Mouse (Mus musculus) gastrocnemius, postnatal 14 days (tissue): ENCODE measurements around the gene Prdx1. TPM values are rescaled to one million over a fixed set of nuclear protein-coding genes. Genes with fewer than 3 reads are reported as not detected.
"Not testable (repeated sequence)": the region's sequence is repeated elsewhere in the genome, so short reads cannot be mapped to it uniquely, and the experiment has no call there.

Source experiments
- DNase-seq: peaks from one replicate; pipeline ENCODE4 v3.0.0; 2021; ENCODE audit warnings: mixed read lengths
- intact Hi-C: fragments of 180-260 bp; cut with DNase I; formaldehyde crosslinking; loops from one replicate; pipeline ENCODE4 v1.15.1; 2025; ENCODE audit warnings: low total_unique reads
- total RNA-seq, 2 experiments: library from RNA; stranded (reverse); gene quantifications; 2 replicates each; pipeline ENCODE4 v1.2.3; 2021

Prdx1 gene
- total RNA-seq, 2 experiments from 2014 or later: 211 to 229 TPM

DNA sequence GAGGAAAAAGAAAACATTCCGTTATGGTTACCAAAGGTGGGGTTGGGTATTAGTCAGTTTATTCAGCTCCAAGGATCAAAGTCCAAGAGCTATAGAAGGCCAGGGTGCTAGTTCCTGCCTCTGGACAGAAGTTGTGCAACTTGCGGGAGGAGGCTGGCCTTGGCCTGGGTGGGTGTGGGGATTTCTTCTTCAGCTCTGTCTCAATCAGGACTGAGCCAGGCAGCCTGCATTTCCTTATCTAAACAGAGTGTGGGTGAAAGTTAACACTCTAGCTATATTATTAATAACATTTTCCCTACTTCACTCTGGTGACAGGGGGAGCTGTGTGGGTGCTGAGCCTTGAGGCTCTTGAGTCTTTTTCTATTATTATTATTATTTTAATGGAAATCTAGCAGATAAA lies 12.6 kb upstream of the Prdx1 start:
- DNase-seq: no peak
- intact Hi-C loops: no loop called here

- DNase-seq, intact Hi-C loops: not testable (repeated sequence)
These were observed 10.6 kb upstream of the Prdx1 start for GRCm38 (mm10) chr4:116674761-116675160.

DNA sequence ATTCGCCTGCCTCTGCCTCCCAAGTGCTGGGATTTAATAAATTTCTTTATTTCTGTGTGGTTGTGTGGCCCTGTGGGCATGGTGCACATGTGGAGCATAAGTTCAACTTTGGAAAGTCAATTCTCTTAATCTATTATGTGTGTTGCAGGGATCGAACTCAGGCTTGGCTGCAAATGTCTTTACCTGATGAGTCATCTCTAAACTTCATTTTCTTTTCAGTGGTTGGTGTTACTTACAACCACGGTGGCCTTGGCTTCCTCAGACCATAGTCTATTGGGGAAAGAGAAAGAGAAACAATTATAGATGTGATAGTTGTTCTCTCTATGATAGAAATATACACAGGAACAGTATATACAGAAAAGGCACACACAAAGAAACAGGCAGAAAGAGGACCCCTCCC lies 9.3 kb upstream of the Prdx1 start:
- intact Hi-C loops: no loop called here
- no peak for DNase-seq

DNA sequence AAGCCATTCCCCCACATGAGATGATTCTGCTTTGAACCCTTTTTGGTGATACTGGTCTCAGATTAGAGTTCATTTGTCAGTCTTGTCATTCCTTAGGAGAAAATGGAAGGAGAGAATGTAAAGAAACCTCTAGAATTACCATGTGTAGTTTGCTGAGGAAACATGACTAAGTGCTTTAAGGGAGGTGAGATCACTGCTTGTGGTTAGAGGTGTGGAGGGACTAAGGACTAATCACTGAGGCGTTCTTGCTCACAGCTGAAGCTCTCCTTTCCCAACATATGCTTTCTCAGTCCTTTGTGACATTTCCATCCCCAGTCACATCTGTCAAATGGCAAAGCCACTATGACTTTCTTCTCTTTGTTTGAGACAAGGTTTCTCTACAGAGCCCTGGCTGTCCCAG lies 7.5 kb upstream of the Prdx1 start:
- intact Hi-C loops: no loop called here

GRCm38 (mm10) chr4:116679141-116679540 lies 6.2 kb upstream of the Prdx1 start:
- DNase-seq: no peak
- intact Hi-C loops: no loop called here

More for the DNA sequence above, 7.5 kb upstream of the Prdx1 start:
- no peak for DNase-seq

GRCm38 (mm10) chr4:116680521-116680920 lies 4.8 kb upstream of the Prdx1 start:
- intact Hi-C loops: loop anchor here (10.0 kb wide), 1 partner anchor 46 kb away; no protein-coding TSS in a partner anchor
- not testable (repeated sequence) for DNase-seq

- intact Hi-C loops: loop anchor here (10.0 kb wide), 1 partner anchor 49 kb away; no protein-coding TSS in a partner anchor
- DNase-seq: no peak
These were observed 1.4 kb upstream of the Prdx1 start for GRCm38 (mm10) chr4:116683957-116684356.

GRCm38 (mm10) chr4:116684665-116685064 lies 679 bp upstream of the Prdx1 start:
- intact Hi-C loops: loop anchor here (10.0 kb wide), 1 partner anchor 50 kb away; no protein-coding TSS in a partner anchor
- no peak for DNase-seq

DNA sequence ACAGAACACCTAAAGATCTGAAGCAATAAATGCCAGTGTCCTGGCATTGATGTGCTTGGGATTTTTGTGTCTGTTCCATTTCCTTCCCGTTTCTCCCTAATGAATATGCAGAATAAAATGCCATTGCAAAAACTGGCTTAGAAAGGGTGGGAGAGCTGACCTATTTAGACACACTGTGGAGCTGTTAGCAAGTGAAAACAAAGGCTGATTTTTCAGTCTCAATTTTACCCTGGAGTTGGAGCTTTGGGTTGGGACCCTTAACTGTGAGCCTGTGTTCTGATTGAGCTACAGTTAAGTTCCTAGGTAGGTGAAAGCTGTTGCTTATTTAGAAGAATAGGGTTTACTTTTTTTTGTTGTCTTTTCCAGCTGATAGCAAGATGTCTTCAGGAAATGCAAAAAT lies 1.7 kb downstream of the Prdx1 start:
- DNase-seq: no peak
- intact Hi-C loops: loop anchor here (10.0 kb wide), 1 partner anchor 52 kb away; no protein-coding TSS in a partner anchor

DNA sequence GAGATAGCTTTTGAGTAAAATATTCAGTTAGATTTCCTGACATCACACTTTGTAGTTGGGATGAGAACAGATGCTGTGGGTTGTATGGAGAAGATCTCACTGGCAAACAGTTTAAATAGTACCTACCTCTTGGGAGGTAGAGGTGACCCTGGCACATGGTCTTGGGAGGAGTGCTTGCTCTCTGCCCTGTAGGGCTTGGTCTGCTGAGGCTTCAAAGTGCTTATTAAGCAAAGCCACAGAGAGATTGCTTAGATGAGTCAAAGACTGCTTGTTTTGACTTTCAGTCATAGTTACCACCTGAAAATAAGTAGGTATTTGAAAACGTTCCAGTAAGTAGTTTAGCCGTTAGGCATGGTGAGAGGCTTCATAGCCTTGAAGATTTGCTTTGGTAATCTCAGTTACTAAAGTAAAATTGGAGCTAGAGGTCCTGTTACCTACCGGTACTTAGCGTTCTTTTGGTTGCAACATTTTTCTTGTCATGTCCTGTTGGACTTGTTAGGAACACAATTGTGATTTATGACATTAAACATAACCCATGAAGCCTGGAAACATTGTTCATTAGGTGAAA lies 4.0 kb downstream of the Prdx1 start:
- no peak for DNase-seq
- intact Hi-C loops: loop anchor here (10.0 kb wide), 1 partner anchor 55 kb away; no protein-coding TSS in a partner anchor

DNA sequence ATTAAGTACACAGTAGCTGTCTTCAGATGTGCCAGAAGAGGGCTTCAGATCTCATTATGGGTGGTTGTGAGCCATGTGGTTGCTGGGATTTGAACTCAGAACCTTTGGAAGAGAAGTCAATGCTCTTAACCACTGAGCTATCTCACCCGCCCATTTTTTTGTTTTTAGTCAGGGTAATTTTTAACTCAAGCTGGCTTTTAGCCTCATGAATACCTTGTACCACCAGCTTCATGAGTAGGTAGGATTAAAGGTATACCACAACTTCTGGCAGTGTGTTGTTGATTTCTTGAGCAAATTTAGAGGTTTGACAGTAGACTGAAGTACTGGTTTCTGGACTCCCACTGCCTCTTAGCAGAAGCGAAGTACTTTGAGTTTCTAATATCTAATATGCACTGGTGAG lies 6.8 kb downstream of the Prdx1 start:
- DNase-seq: no peak
- intact Hi-C loops: no loop called here

DNA sequence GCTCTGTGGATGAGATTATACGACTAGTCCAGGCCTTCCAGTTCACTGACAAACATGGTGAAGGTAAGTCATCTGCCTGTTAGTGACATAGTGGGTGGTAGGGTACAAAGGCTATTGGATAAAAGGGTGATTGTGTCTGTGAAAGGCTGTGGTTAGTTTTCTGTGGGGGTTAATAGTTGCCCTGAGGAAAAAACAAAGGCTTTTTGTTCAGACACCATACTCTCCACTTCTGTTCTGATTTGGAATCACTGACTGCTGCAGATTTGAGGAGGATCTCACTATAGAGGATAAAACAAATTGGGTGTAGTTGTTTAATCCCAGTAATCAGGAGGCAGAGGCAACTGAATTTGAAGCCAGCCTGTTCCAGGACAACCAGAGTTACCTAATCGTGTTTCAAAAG lies 8.4 kb downstream of the Prdx1 start:
- no peak for DNase-seq
- intact Hi-C loops: no loop called here

GRCm38 (mm10) chr4:116698693-116699342 lies 13.5 kb downstream of the Prdx1 start:
- no peak for DNase-seq
- intact Hi-C loops: no loop called here

- intact Hi-C loops: no loop called here
- no peak for DNase-seq
These were observed 15.6 kb downstream of the Prdx1 start for GRCm38 (mm10) chr4:116700964-116701363.

DNA sequence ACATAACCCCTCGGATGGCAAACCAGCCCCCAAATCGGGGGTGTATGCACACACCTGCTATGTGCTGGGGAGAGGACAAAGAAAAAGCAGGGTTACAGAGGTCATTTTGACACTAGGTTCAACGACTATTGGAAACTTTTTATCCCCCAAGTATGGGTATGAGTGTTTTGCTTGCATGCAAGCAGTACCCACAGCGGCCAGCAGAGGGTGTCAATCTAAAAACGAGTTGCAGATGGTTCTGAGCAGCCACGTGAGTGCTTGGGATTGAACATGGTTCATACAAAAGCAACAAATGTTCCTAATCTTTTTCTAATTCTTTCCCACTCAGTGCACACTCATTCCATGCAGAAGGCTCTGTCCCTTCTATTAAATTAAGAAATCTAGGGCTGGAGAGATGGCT lies 18.5 kb downstream of the Prdx1 start:
- peak; percentile 74 for DNase-seq
- intact Hi-C loops: no loop called here

GRCm38 (mm10) chr4:116707666-116708065 lies 22.3 kb downstream of the Prdx1 start:
- intact Hi-C loops: no loop called here
- no peak for DNase-seq

GRCm38 (mm10) chr4:116708201-116708764 lies 22.9 kb downstream of the Prdx1 start, which contains the start of the genes Mmachc and Ccdc163:
Mmachc (minus strand) TSS chr4:116708406.
Ccdc163 (plus strand) TSS chr4:116708509.
- intact Hi-C loops: no loop called here

DNA sequence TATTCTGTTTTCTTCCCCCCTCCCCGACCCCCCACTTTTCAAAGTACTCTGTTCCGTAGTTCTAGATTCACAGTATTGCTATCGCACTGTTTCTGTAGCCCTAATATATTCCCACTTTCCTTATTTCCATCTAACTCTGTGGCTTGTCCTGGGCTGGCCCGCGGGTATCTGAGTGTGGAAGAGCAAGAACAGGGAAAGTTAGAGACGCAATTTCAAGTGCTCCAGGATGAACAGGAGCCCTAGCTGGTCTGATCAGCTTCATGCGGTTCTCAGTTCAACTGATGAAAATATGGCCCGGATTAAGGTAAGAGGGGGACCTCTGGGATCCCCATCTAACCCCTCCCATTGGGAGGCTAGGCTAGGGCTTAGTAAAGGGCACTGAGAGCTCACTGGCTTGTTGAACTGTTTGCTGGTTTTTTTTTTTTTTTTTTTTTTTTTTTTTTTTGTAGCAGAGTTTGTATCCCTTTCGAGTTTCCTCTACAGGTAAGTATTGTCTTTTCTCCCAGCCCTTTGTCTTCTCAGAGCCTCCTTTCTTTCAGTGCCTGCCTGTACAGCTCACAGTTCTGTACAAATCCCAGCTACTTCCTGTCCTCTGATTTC lies 23.5 kb downstream of the Prdx1 start:
- no peak for DNase-seq
- intact Hi-C loops: no loop called here

More at GRCm38 (mm10) chr4:116708201-116708764, 22.9 kb downstream of the Prdx1 start, which contains the start of the genes Mmachc and Ccdc163:
- DNase-seq: peak; percentile 89

GRCm38 (mm10) chr4:116710154-116710553 lies 24.8 kb downstream of the Prdx1 start:
- intact Hi-C loops: loop anchor here (10.0 kb wide), 1 partner anchor 285 kb away; the partner anchor contains the start of genes Hectd3 and Urod
- no peak for DNase-seq

DNA sequence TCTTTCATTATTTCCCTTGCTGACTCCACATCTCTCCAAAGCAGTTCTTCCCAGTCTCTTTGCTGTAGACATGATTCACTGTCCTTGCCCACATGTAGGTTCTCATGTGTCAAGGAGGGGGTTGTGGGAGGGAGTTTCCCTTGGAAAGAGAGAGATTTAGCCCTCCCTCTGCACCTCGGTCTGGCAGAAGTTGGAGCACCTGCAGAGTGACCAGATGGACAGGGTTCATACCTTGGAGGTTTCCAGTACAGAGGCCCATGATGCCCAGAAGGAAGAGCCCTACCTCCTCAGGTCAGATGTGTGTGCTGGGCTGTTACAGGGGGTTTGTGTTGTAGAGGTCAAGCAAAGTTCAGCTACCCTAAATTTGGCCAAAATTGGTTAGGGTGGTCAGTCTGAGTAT lies 27.2 kb downstream of the Prdx1 start:
- no peak for DNase-seq
- intact Hi-C loops: loop anchor here (10.0 kb wide), 1 partner anchor 282 kb away; the partner anchor contains the start of genes Hectd3 and Urod
